Mouse (Mus musculus): Measurements from ENCODE around the gene Syn2. TPM values are rescaled to one million over a fixed set of nuclear protein-coding genes. Genes with fewer than 3 reads are reported as not detected.

Syn2 gene
- polyA plus RNA-seq, 1 experiment = 1.4 TPM

GRCm38 (mm10) chr6:115318811-115319210 lies 184.1 kb downstream of the Syn2 start:
- no peak overlapping the region for H3K4me3 ChIP-seq (replicated peaks; ENCODE audit: control insufficient read depth, low read depth, low read length)
- 73% methylated on average over 6 of the region's 6 CpGs for WGBS
- H3K4me1 ChIP-seq (ENCODE audit: control insufficient read depth, insufficient read depth, low read length) = peaks cover 2% of the 10 kb centered on the region; the same call in 1 of the 2 replicates
- TF ChIP-seq CTCF (IDR thresholded peaks at IDR 0.05; ENCODE audit: control insufficient read depth, insufficient read depth, low read length) = no peak
- TF ChIP-seq POLR2A (IDR thresholded peaks at IDR 0.05; ENCODE audit: borderline replicate concordance, control insufficient read depth, low read depth, low read length) = no peak
- no peak overlapping the region for H3K27ac ChIP-seq (ENCODE audit: control insufficient read depth, insufficient read depth, low read depth, low read length, poor library complexity)

GRCm38 (mm10) chr6:115319686-115320085 lies 185.0 kb downstream of the Syn2 start:
- 78% methylated on average over 4 of the region's 4 CpGs for WGBS
- H3K4me3 ChIP-seq (replicated peaks; ENCODE audit: control insufficient read depth, low read depth, low read length) = no peak overlapping the region
- TF ChIP-seq POLR2A (IDR thresholded peaks at IDR 0.05; ENCODE audit: borderline replicate concordance, control insufficient read depth, low read depth, low read length) = no peak
- no peak for TF ChIP-seq CTCF (IDR thresholded peaks at IDR 0.05; ENCODE audit: control insufficient read depth, insufficient read depth, low read length)
- no peak overlapping the region for H3K27ac ChIP-seq (ENCODE audit: control insufficient read depth, insufficient read depth, low read depth, low read length, poor library complexity)
- peaks cover 2% of the 10 kb centered on the region; the same call in 1 of the 2 replicates for H3K4me1 ChIP-seq (ENCODE audit: control insufficient read depth, insufficient read depth, low read length)

GRCm38 (mm10) chr6:115320927-115321714 lies 186.4 kb downstream of the Syn2 start:
- no peak overlapping the region for H3K4me3 ChIP-seq (replicated peaks; ENCODE audit: control insufficient read depth, low read depth, low read length)
- peaks cover 2% of the 10 kb centered on the region; the same call in 1 of the 2 replicates for H3K4me1 ChIP-seq (ENCODE audit: control insufficient read depth, insufficient read depth, low read length)
- 28% methylated on average over 8 of the region's 8 CpGs for WGBS
- TF ChIP-seq POLR2A (IDR thresholded peaks at IDR 0.05; ENCODE audit: borderline replicate concordance, control insufficient read depth, low read depth, low read length) (no peak), CTCF (IDR thresholded peaks at IDR 0.05; ENCODE audit: control insufficient read depth, insufficient read depth, low read length) (no peak)
- H3K27ac ChIP-seq (ENCODE audit: control insufficient read depth, insufficient read depth, low read depth, low read length, poor library complexity) = no peak overlapping the region

- H3K4me3 ChIP-seq (replicated peaks; ENCODE audit: control insufficient read depth, low read depth, low read length) = no peak overlapping the region
- peaks cover 2% of the 10 kb centered on the region; the same call in 1 of the 2 replicates for H3K4me1 ChIP-seq (ENCODE audit: control insufficient read depth, insufficient read depth, low read length)
- TF ChIP-seq POLR2A (IDR thresholded peaks at IDR 0.05; ENCODE audit: borderline replicate concordance, control insufficient read depth, low read depth, low read length) (no peak), CTCF (IDR thresholded peaks at IDR 0.05; ENCODE audit: control insufficient read depth, insufficient read depth, low read length) (no peak)
- 50% methylated on average over 6 of the region's 6 CpGs for WGBS
- no peak overlapping the region for H3K27ac ChIP-seq (ENCODE audit: control insufficient read depth, insufficient read depth, low read depth, low read length, poor library complexity)
Measured at GRCm38 (mm10) chr6:115321883-115322351, 187.2 kb downstream of the Syn2 start.

- TF ChIP-seq CTCF (IDR thresholded peaks at IDR 0.05; ENCODE audit: control insufficient read depth, insufficient read depth, low read length) (no peak), POLR2A (IDR thresholded peaks at IDR 0.05; ENCODE audit: borderline replicate concordance, control insufficient read depth, low read depth, low read length) (no peak)
- WGBS = 93% methylated on average over 5 of the region's 5 CpGs
- Histone ChIP-seq H3K4me3 (replicated peaks; ENCODE audit: control insufficient read depth, low read depth, low read length) (no peak overlapping the region), H3K4me1 (ENCODE audit: control insufficient read depth, insufficient read depth, low read length) (peaks cover 2% of the 10 kb centered on the region; the same call in 1 of the 2 replicates), H3K27ac (ENCODE audit: control insufficient read depth, insufficient read depth, low read depth, low read length, poor library complexity) (no peak overlapping the region)
Measured at GRCm38 (mm10) chr6:115322956-115323355, 188.3 kb downstream of the Syn2 start.

GRCm38 (mm10) chr6:115330964-115331363 lies 196.3 kb downstream of the Syn2 start:
- Histone ChIP-seq H3K27ac (ENCODE audit: control insufficient read depth, insufficient read depth, low read depth, low read length, poor library complexity) (no peak overlapping the region), H3K4me3 (replicated peaks; ENCODE audit: control insufficient read depth, low read depth, low read length) (no peak overlapping the region), H3K4me1 (ENCODE audit: control insufficient read depth, insufficient read depth, low read length) (no peaks in the 10 kb centered on the region; the same call in 1 of the 2 replicates)
- TF ChIP-seq POLR2A (IDR thresholded peaks at IDR 0.05; ENCODE audit: borderline replicate concordance, control insufficient read depth, low read depth, low read length) = no peak
- TF ChIP-seq CTCF (IDR thresholded peaks at IDR 0.05; ENCODE audit: control insufficient read depth, insufficient read depth, low read length) = no peak

Other genes with a start within 250 kb of the Syn2 start
- gene Vgll4, start 164.9 kb upstream of the Syn2 start, polyA plus RNA-seq (2011; ENCODE audit: insufficient read depth, insufficient read length, low replicate concordance, missing spikeins) = 5.4 and 9.9 TPM in 2 replicates
- 25.6 and 28.5 TPM in 2 replicates for gene Tamm41, start 97.0 kb upstream of the Syn2 start, polyA plus RNA-seq (2011; ENCODE audit: insufficient read depth, insufficient read length, low replicate concordance, missing spikeins)
- not detected in 2 replicates for gene Gm17482, start 92.4 kb downstream of the Syn2 start, polyA plus RNA-seq (2011; ENCODE audit: insufficient read depth, insufficient read length, low replicate concordance, missing spikeins)
- gene Timp4, start 117.3 kb downstream of the Syn2 start, polyA plus RNA-seq (2011; ENCODE audit: insufficient read depth, insufficient read length, low replicate concordance, missing spikeins) = 0.62 and 1.9 TPM in 2 replicates
- gene Pparg, start 226.0 kb downstream of the Syn2 start, polyA plus RNA-seq (2011; ENCODE audit: insufficient read depth, insufficient read length, low replicate concordance, missing spikeins) = 11.9 and 13.1 TPM in 2 replicates

Data from bone marrow, adult 2 months (tissue).